In the genomic region with DNA sequence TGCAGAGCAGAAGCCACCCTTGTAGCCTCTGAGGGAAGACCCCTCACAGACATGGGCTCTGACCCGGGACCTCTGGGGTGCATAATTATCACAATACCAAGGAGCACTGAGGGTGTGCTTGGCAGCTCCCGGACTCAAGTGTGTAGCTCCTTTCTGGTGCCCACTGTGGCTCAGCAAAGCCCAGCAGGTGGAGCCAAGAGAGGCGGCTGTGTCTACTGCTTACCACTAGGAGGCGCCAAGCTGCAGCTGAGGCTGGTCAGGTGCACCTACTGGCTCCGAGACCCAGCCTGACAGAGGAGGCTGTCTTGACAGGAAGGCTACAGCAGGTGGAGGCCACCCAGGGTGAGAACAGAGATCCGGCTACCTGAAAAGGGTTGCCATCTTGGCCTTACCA, we compare ENCODE assay signal across 8 mouse cellular contexts. TPM values are rescaled to one million over a fixed set of nuclear protein-coding genes. Genes with fewer than 3 reads are reported as not detected.
DNase-seq lines count a peak whose midpoint lies in the region; ATAC-seq and TF ChIP-seq lines count a peak whose summit lies in the region.

No protein-coding gene starts in this region.

- no peaks in the 10 kb centered on the region for H3K36me3 ChIP-seq in C2C12 (ENCODE audit: control insufficient read depth, insufficient read depth)
- no peaks in the 10 kb centered on the region for H3K36me3 ChIP-seq in embryonic facial prominence, embryonic 14.5 days (ENCODE audit: control insufficient read depth, insufficient read depth, low read length)

- H3K4me1 ChIP-seq in embryonic facial prominence, embryonic 14.5 days (ENCODE audit: control insufficient read depth, insufficient read depth, low read length), result no peaks in the 10 kb centered on the region

- no peak overlapping the region for H3K4me2 ChIP-seq in embryonic facial prominence, embryonic 14.5 days (ENCODE audit: low read depth, low read length)

- WGBS in embryonic facial prominence, embryonic 14.5 days, result 12% methylated on average over 6 of the region's 6 CpGs

- peak; percentile 70 for ATAC-seq in embryonic facial prominence, embryonic 14.5 days (ENCODE audit: low read depth)
- peak; percentile 77 for ATAC-seq in megakaryocyte-erythroid progenitor cell, adult 5-6 weeks (replicated peaks; ENCODE audit: low FRiP score, low TSS enrichment, poor library complexity, severe bottlenecking)

- H3K79me2 ChIP-seq in C2C12 (ENCODE audit: control insufficient read depth, insufficient read depth), result no peaks in the 10 kb centered on the region

- TF ChIP-seq CTCF in C2C12 (IDR thresholded peaks at IDR 0.05; ENCODE audit: control insufficient read depth, insufficient read depth, insufficient read length), result peak; percentile 98

- no peak overlapping the region for H3K4me3 ChIP-seq in C2C12 (ENCODE audit: insufficient read depth, poor library complexity, severe bottlenecking)
- H3K4me3 ChIP-seq in embryonic facial prominence, embryonic 14.5 days (ENCODE audit: low read depth, low read length), result no peak overlapping the region

- H3ac ChIP-seq in C2C12 (ENCODE audit: control insufficient read depth, insufficient read length, low read depth), result no peak overlapping the region

- intact Hi-C loops in heart, postnatal 36 days (cut with DNase I), result loop anchor here (2.0 kb wide), 1 partner anchor 57 kb away; a partner anchor contains a TSS

- no peaks in the 10 kb centered on the region for H3K79me3 ChIP-seq in C2C12 (ENCODE audit: low read depth)

- peak; percentile 49 for DNase-seq in WW6 (ENCODE audit: low read depth, low spot score)
- peak; percentile 74 for DNase-seq in embryonic facial prominence, embryonic 14.5 days (ENCODE audit: low spot score)
- DNase-seq in heart, postnatal 36 days, result peak; percentile 61 to 66
- peak; percentile 69 to 74 for DNase-seq in layer of hippocampus, postnatal 36 days
- peak; percentile 61 for DNase-seq in right cerebral cortex, postnatal 4 days
- peak; percentile 72 to 80 for DNase-seq in urinary bladder, postnatal 4 days (ENCODE audit: low spot score in 2 of 2)

- no peak overlapping the region for H3K27ac ChIP-seq in embryonic facial prominence, embryonic 14.5 days (replicated peaks; ENCODE audit: low read depth, low read length)

- no peaks in the 10 kb centered on the region for H3K27me3 ChIP-seq in C2C12 (ENCODE audit: control insufficient read depth, insufficient read depth, insufficient read length)
- no peaks in the 10 kb centered on the region for H3K27me3 ChIP-seq in embryonic facial prominence, embryonic 14.5 days (replicated peaks; ENCODE audit: control insufficient read depth, insufficient read depth, low read length)

- no peak overlapping the region for H3K9ac ChIP-seq in embryonic facial prominence, embryonic 14.5 days (ENCODE audit: low read depth, low read length)

- no peaks in the 10 kb centered on the region for H3K9me3 ChIP-seq in embryonic facial prominence, embryonic 14.5 days (ENCODE audit: control insufficient read depth, low read length)

TF ChIP-seq in C2C12, 6 proteins besides CTCF, POLR2A, EP300 and RAD21:
- TF ChIP-seq USF1 (IDR thresholded peaks at IDR 0.05; ENCODE audit: low read depth), result no peak
- TF ChIP-seq FOSL1 (IDR thresholded peaks at IDR 0.05; ENCODE audit: insufficient read depth, low read length, poor library complexity, severe bottlenecking), result no peak
- no peak for TF ChIP-seq MAX (IDR thresholded peaks at IDR 0.05)
- TF ChIP-seq MYOG (IDR thresholded peaks at IDR 0.05; ENCODE audit: control insufficient read depth, extremely low read depth, insufficient read length), result no peak
- TF ChIP-seq CEBPB (IDR thresholded peaks at IDR 0.05; ENCODE audit: low read depth), result no peak
- no peak for TF ChIP-seq MYOD1 (IDR thresholded peaks at IDR 0.05; ENCODE audit: control insufficient read depth, insufficient read length, low read depth)

RNA-seq across cellular contexts. Expression of a gene that starts 56.9 kb away (rescaled TPM):
- polyA plus RNA-seq in C2C12 (2012; fragmentation: generic; extraction: Trizol), result 0.76 TPM
- polyA plus RNA-seq in embryonic facial prominence, embryonic 14.5 days (2014; fragmentation: Nextera tagmentation; extraction: Ambion mirVana), result 0.47 and 0.72 TPM in 2 replicates
- total RNA-seq in heart, postnatal 36 days (2021), result 1 to 10 TPM; 2.3 to 4.6 TPM
- total RNA-seq in layer of hippocampus, postnatal 36 days (2021), result 10 to 100 TPM; 37.1 to 38.6 TPM
- not detected in 2 replicates for total RNA-seq in megakaryocyte-erythroid progenitor cell, adult 5-6 weeks (2014; fragmentation: Nextera tagmentation)
- 0.27 TPM in 1 of 2 replicates, not detected in the other for total RNA-seq in megakaryocyte-erythroid progenitor cell, adult 5-6 weeks (2017)

Comparison
In these comparisons a context has a peak if more than half of its experiments do, and no peak if none do; other contexts are left out.
1. RNA of a gene that starts 56.9 kb away (total RNA-seq): 37.1 to 38.6 TPM in layer of hippocampus, postnatal 36 days; 2.3 to 4.6 TPM in heart, postnatal 36 days and 0.27 TPM in megakaryocyte-erythroid progenitor cell, adult 5-6 weeks; every median in the first group is over 4 times any median in the second.
2. Peak in every context shown above with its lines, with median percentiles within 50 percentile points of each other: DNase-seq.